Mouse (Mus musculus) mouse trophoblast stem cell (cell line): ENCODE measurements around the gene Slc5a2.

ENCODE experiments used
- in situ Hi-C, 2 experiments: fragments of 300-500 bp; cut with MseI, MboI; formaldehyde crosslinking; loops; 2 replicates in 1 of 2; 3 replicates in 1 of 2; pipeline ENCODE4 v1.15.1; 2025

Slc5a2 gene

GRCm38 (mm10) chr7:128249998-128250397, 15.5 kb upstream of the Slc5a2 start:
- in situ Hi-C loops, result loop anchor here (5.0 kb wide), 1 partner anchor 97 kb away; no protein-coding TSS in a partner anchor

GRCm38 (mm10) chr7:128251946-128252345, 13.5 kb upstream of the Slc5a2 start:
- in situ Hi-C loops, result no loop called here

- in situ Hi-C loops, result no loop called here
Measured at GRCm38 (mm10) chr7:128252609-128253008, 12.8 kb upstream of the Slc5a2 start.

GRCm38 (mm10) chr7:128254978-128255377, 10.5 kb upstream of the Slc5a2 start:
- in situ Hi-C loops, result no loop called here

GRCm38 (mm10) chr7:128255757-128256156, 9.7 kb upstream of the Slc5a2 start:
- in situ Hi-C loops, result no loop called here

- in situ Hi-C loops, result no loop called here
Measured at GRCm38 (mm10) chr7:128256783-128257334, 8.6 kb upstream of the Slc5a2 start.

- in situ Hi-C loops, result no loop called here
Measured at GRCm38 (mm10) chr7:128266056-128266455, 599 bp downstream of the Slc5a2 start.

- in situ Hi-C loops, result no loop called here
Measured at GRCm38 (mm10) chr7:128267391-128267790, 1.9 kb downstream of the Slc5a2 start.

- in situ Hi-C loops, result no loop called here
Measured at GRCm38 (mm10) chr7:128267813-128268212, 2.4 kb downstream of the Slc5a2 start.

- in situ Hi-C loops, result no loop called here
Measured at GRCm38 (mm10) chr7:128270431-128270850, 5.0 kb downstream of the Slc5a2 start.

GRCm38 (mm10) chr7:128271496-128271895, 6.0 kb downstream of the Slc5a2 start:
- in situ Hi-C loops, result no loop called here

GRCm38 (mm10) chr7:128276051-128276450, 10.6 kb downstream of the Slc5a2 start:
- in situ Hi-C loops, result no loop called here

- in situ Hi-C loops, result no loop called here
Measured at GRCm38 (mm10) chr7:128279750-128280149, 14.3 kb downstream of the Slc5a2 start.

- in situ Hi-C loops, result no loop called here
Measured at GRCm38 (mm10) chr7:128281765-128282164, 16.3 kb downstream of the Slc5a2 start.

- in situ Hi-C loops, result no loop called here
Measured at GRCm38 (mm10) chr7:128282532-128283244, 17.2 kb downstream of the Slc5a2 start.

GRCm38 (mm10) chr7:128284047-128284446, 18.6 kb downstream of the Slc5a2 start:
- in situ Hi-C loops, result no loop called here

GRCm38 (mm10) chr7:128285060-128285459, 19.6 kb downstream of the Slc5a2 start:
- in situ Hi-C loops, result no loop called here

- in situ Hi-C loops, result no loop called here
Measured at GRCm38 (mm10) chr7:128288923-128289544, 23.6 kb downstream of the Slc5a2 start.

- in situ Hi-C loops, result no loop called here
Measured at GRCm38 (mm10) chr7:128294785-128295184, 29.3 kb downstream of the Slc5a2 start.

- in situ Hi-C loops, result no loop called here
Measured at GRCm38 (mm10) chr7:128296514-128296913, 31.1 kb downstream of the Slc5a2 start.

GRCm38 (mm10) chr7:128297291-128297616, 31.8 kb downstream of the Slc5a2 start:
- in situ Hi-C loops, result no loop called here

GRCm38 (mm10) chr7:128297617-128298480, 32.4 kb downstream of the Slc5a2 start, which contains the start of gene BC017158:
Gene BC017158 (minus strand): TSS chr7:128298170.
- in situ Hi-C loops, result no loop called here
